Mouse (Mus musculus) mesoderm, embryonic 11.5 days (tissue): ENCODE measurements around the gene Sorcs3.

Experiments
- DNase-seq: peaks from one replicate; pipeline ENCODE4 v3.0.0-alpha.2; 2012; ENCODE audit warnings: low read depth, low spot score

Sorcs3 gene

DNA sequence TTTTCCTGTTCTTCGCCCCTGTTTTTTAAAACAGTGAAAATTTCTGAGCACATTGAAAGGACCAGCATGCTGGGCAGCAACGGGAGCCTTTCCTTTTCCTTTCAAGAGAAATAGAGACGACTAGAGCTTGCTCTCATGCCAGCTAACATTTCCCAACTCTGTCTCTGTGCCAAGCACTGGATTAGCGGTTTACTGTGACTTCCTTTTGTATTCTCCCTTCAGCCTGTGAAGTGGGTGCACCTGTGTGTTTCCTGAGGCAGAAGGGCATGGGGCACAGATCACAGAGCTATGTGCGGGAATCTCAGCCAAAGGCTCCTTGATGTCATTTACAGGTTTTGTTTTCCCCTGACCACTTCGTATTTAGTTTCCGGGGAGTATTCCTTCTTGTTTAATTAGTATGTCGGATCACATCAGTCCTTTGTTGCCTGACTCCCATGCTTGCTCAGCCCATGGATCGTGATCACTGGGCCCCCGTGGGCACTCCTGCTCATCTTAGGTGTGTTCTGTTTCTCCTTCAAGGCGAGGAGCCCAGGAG is 172.2 kb downstream of the Sorcs3 start:
- no peak for DNase-seq

DNA sequence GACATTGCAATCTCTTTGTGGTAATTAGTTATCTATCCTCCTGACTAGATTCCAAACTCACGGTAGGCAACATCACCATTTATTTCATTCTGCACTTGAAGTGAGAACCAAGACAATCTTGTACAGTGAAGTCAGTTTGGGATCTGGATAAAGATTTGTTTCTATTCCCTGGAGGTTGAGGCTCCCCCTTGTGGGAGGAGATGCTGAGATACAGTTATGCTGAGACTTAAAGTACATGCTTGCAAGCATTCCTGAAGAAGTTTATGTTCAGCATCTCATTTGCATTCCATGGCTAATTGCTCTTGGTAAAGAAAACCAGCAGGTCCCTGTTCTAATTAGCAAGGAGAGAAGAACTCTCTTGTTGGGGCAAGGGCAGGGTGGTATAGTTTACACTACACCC is 185.7 kb downstream of the Sorcs3 start:
- peak; percentile 4 for DNase-seq

DNA sequence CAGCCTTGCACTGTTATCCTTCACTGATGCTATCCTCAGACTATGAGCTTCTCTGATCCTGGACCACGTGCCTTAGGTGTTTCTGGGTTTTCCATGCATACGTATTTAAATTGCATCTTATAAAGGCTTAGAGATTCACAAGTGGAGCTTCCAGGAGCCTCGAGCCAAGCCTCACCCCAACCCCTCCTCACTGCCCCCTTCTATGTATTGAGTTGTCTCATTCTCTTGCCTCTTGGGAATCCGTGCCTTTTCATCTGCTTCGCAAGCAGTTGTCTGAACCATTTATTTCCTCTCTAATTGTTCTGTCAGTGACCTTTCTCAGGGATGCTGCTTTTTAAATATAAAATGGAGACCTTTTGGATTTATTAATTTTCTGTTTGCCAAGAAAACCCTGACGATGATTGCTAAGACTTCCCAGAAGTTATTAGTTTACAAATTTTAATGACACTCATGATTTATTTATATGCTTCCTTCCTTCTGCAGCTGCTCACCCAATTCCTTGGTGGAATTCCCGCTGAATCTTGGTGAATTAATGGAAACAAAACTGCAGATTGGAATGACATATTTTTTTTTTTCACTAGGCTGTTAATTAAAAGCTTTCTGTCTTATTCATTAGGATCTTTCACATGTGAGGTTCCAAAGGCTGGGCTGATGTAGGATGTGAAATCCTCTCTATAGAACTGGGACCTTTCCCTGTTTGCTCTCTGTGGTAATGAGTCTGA is 199.1 kb downstream of the Sorcs3 start:
- DNase-seq, result no peak

DNA sequence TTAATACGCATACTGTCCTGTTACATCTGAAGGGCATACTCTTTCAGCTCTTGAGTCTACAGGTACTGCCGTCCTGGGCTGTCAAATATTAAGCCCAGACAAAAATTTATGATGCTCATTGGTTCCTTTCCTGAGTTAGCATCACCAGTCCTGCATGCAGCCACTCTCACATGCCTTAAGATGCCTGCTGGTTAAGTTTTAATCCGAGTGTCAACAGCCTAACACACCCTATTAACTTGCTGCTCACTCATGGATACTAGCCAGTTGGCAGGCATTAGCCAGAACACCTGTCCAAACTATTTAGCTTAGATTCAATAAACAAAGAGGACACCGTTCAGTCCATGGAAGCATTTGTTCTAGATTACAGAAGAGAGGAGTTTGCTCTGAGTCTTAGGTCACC is 202.4 kb downstream of the Sorcs3 start:
- DNase-seq, result no peak

DNA sequence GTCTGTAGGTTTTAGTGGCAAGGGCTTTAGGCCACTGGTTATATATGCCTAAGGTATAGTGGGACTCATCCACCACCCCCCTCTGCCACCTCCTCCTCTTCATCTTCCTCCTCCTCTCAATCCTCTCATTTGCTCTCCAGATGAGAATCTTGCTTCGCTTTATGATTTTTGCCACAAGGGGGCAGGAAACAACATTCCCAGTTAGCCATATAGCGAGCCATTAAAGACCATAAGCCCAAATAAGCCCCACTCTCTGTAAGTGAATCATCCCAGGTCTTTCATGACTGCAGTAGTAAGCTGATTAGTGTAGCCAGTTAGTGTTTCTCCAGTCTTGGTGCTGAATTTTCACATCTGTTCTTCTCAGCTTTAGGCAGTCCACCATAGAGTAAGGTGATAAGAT is 205.5 kb downstream of the Sorcs3 start:
- no peak for DNase-seq

DNA sequence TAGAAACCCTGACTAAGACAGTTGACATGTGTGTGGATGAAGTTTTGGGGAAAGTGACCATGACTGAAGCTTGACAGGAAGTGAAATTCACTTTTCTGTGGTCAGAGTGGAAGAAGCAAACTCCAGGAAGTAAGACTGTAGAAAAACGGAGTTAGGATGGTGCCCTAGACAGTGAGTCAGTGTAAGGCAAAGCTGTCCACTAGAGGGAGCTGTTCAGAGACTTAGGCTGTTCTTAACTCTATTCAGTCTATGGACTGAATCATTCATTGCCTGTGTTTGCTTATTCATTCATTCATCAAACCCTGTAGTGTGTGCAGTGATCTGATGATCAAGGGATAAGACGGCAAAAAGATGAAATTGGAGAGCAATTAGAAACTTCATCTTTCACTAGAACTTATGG is 208.0 kb downstream of the Sorcs3 start:
- peak; percentile 52 for DNase-seq

DNA sequence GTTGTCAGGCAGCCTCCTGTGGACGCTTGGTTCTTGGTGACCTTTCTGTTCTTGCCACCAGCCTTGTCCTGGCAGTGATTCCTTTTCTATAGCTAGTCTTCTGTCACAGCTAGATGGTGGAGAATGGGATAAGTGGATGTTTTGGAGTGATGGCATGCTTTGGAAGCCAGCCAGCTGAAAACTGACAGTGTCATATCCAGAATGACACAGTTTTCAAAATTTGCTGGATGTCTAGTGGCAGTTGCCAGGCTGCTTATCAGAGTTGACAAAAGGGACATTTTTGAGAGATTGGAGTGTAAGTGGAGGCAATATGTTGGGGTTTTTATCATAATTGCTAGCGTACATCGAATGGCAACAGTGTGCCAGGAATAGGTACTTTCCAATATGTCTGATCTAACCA is 212.5 kb downstream of the Sorcs3 start:
- no peak for DNase-seq

DNA sequence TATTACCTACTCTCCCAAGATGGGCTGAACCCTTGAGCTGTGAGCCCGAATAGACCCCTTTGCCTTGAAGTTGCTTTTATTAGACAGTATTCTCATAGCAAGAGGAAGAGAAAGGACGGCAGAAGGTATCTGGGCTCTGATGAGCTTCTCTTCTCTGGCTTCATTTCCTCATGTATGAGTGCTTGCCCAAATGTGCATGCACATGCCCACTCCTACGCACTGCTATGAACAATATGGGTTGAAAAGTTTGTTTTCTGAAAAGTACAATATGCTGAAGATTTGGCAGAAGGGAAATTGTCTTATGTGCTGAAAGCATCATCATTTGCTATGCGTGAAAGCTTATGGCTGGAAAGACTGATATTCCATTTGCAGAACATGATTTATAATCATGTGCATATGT is 223.4 kb downstream of the Sorcs3 start:
- DNase-seq, result no peak

DNA sequence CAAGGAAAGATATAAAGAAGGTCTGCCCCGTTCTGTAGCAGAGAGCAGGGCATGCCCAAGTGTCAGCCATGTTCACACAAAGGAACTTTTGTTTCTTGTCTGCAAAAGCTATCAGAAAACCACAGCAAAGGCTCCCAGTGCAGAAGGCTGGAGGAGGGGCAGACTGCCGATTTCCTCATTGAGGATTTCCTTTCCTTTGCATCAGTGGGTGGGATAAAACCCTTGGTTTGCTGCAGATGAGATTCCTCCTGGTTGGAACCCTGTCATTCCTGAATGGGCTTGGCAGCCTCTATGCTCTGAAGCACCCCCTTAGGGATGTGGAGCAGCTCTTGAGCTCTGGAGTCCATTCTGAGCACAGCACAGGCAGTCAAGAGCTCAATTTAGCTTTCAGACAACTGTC is 223.9 kb downstream of the Sorcs3 start:
- DNase-seq, result peak; percentile 20

DNA sequence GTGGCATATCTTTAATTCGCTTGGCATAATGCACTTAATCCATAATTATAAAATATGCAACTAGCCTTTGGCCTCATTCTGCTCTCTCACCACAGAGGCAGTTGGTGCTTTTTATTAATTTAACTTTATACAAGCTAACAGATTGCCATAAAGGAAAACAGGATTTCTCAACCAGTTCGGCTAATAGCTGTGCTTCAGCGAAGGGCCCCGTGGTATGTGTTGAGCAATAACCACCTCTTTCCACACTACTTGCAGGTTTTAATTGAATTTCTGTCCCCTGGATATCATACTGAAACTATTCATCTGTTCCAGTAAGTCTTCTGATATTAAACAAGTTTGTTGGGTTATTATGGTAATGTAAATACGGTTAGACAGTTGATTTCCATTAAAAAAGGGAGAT is 224.5 kb downstream of the Sorcs3 start:
- no peak for DNase-seq

DNA sequence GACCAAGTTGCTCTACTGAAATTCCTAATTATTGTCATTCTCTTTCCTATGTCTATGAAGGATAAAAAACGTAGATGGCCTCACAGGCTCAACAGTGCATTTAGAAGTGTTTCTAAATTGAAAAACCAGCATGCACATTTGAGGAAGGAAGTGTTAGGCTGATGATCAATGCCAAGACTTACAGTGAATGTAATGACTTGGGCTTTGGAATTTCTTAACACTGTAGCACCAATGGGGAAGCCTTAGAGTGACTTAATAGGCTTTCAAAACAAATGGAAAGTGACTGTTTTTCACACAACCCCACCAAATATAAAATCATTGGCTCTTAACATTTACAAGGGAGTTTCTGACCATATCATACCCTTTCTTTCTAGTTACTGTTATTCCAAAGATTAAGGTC is 232.6 kb downstream of the Sorcs3 start:
- DNase-seq, result no peak

DNA sequence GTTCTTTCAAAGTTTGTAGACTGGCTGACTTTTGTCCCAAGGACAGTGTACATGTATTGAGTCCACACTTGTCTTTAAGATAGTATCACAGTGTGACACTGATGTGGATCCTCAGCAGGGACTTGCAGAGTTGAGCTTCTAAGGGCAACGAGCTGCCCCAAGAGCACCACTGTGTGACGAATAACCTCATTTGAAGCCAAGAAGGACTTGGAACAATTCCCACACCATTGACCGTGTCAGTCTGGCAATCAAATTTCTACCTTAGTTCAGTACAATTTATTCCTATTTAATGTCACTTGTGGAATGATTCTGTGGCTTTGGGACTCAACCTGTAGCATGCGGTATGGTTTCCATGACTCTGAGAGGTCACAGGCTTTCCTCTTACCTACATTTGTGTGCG is 255.3 kb downstream of the Sorcs3 start:
- no peak for DNase-seq

DNA sequence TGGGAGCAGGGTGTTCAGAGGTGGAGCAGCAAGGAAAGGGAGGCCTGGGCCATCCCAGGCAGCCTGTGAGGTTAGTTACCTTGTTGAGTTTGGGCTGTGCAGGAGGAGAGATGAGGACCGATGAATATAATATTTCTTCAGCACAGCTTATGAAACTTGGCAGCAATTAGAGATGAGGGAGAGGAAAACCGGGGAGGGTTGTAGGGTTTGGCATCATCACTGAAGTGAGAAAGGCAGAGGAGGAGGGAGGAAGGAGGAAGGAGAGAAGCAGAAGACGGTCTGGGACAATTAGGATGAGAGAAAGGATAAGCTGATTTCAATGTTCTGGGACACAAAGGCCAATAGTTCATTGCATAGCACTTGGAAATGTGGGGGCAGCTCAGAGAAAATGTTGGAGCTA is 256.6 kb downstream of the Sorcs3 start:
- no peak for DNase-seq

DNA sequence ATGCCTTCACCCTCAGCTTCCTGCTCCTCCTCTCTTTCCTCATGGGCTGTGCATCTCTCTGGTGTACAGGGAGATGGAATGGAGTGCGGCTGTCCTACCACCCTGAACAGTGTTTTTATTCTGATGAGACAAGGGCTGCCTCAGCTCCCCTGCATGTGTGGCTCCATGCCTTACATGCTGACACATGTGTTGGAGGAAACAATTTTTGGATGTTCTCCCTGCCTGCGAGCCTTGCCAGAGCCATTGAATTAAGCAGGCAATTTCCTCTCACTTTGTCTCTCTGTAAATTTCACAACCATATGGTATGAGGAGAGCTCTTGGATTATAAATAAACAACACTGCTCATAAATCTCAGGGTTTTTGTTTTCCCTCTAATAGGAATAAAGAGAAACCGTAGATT is 257.7 kb downstream of the Sorcs3 start:
- DNase-seq, result no peak

DNA sequence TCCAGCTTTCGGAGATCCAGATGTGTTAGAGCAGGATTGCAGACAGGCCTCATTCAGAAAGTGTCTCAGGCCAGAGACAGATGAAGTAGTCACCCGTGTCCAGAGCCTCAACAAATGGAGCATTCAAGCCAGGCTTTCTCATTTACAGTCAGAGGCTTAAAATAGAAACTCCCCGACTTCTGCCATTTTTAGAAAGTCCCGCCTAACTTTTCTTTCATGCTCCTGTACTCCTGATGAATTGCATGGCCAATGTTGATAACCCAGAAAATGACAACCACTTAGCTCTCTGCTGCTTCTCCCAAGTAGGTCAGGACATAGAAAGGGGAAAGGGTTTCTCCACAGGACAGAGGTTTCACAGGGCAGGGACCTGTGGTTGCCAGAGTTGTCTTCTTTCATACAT is 261.6 kb downstream of the Sorcs3 start:
- DNase-seq, result no peak

DNA sequence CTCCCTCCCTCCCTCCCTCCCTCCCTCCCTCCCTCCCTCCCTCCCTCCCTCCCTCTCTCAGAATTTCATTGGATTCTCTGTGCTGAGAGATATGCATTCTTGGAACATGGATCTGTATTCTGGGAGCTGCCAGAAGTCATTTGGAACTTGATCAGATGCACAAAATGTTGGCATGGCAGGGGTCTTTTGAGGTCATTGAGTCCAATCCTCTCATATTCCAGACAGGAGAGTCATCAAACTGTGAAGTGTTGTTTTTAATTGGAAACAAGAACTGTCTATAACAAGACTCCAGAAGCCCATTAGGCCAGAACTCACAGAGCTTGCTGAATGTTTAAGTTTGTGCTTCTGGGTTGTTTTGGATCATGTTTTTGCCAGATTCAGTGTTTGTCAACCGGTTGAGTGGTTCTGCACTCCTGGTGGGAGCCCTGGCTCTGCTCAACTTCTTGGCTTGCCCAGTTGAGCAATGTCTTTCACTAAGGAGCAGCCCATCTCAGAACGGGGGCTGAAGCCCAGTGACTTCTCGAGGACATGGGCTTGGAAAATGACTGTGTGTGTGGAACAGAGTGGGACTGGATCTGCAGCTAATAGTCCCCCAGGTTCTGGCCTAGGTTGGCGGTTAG is 264.1 kb downstream of the Sorcs3 start:
- DNase-seq, result no peak

DNA sequence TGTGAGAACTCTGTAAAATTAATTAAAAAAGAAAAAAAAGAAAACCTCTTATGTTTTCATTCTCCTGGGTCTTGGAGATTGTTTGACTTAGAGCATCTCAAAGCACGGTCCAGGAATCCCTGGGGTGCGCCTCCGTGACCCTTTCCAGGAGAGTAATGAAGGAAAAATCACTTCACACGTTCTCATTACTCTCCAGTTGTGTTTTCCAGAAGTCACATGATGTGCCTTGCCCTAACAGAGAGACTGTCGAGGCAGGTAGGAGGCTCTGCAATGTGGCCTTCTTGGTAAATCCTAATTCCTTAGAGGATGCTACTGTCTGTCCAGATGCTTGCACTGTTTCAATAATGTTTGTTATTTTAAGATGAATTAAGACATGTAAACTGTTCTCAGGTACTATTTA is 266.1 kb downstream of the Sorcs3 start:
- peak; percentile 22 for DNase-seq

DNA sequence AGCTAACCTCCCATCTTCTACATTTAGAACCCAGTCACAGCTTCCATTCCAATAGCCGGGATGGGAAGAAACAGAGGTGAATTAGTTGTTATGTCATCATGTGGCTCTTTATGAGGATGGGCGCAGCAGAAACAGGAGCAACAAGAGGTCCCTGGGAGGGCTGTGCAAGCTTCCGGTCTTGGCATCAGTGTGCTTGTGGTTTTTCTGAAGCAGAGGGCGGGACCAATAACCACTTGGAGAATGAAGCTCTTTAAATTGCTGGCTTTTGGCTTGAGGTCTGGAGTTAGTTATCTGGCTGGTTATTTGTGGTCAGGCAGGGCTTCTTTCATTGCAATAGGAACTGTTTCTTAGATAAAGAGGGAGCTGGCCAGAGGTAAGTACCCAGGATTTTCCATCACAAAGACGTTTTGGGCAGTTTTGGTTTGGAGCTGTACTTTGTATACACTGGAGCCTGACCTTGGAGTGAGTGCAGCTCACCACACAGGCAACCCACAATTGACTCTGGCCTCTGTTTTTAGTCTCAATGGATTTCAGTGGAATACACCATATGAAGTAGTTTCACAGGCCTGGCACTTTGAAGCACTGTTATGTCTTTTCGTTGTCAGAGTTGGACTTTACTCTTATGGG is 270.1 kb downstream of the Sorcs3 start:
- DNase-seq, result no peak

DNA sequence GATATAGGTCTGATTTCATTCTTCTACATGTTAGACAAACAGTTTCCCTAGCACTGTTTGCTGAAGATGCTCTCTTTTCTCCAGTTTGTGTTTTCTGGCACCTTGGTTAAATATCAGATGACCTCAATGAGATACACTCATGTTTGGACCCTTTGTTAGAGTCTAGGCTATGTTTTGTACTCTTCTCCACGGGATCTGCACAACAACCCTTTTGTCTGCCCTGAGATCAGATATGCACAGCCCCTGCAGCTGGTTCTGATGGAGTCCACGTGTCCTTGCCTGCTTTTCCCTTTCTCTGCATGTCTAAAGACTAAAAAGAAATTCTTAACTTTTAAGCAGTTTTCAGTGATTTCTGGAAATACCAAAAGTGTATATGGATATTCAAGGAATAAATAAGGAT is 273.0 kb downstream of the Sorcs3 start:
- no peak for DNase-seq

DNA sequence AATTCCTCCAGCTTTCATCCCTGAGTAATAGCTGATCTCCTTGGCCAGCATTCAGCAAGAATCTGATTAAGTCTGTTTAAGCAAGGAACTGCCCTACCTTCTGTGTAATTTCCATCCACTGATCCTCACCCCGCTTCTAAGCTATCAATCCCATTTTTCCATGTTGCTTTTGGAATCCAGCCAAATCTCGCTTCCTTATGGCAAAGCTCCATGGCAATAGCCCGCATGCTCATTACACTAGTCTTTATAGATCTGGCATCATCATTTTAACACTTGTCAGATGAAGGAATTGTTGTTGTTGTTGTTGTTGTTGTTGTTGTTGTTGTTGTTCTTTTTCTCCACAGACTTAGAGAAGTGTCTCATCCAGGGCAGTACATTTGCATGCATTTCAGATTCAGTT is 277.1 kb downstream of the Sorcs3 start:
- DNase-seq, result no peak

DNA sequence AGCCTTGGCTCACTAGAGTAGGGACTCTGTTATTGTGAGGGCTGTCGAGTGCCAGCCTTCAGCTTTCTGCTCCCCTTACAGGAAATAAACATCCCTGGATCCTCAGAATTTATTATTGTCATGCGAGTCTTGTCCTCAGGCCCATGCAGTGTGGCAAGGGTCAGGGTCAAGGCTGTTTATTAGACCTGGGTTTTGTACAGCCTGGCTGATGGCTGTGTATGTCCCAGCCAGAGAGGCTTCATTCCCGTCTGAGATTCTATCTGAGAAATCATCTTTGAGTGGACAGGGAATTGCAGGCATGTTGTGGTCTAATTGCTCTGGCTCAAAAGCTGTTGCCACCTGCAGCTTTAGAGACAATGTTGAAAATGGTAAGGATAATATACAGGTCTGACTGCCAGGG is 285.3 kb downstream of the Sorcs3 start:
- DNase-seq, result no peak

DNA sequence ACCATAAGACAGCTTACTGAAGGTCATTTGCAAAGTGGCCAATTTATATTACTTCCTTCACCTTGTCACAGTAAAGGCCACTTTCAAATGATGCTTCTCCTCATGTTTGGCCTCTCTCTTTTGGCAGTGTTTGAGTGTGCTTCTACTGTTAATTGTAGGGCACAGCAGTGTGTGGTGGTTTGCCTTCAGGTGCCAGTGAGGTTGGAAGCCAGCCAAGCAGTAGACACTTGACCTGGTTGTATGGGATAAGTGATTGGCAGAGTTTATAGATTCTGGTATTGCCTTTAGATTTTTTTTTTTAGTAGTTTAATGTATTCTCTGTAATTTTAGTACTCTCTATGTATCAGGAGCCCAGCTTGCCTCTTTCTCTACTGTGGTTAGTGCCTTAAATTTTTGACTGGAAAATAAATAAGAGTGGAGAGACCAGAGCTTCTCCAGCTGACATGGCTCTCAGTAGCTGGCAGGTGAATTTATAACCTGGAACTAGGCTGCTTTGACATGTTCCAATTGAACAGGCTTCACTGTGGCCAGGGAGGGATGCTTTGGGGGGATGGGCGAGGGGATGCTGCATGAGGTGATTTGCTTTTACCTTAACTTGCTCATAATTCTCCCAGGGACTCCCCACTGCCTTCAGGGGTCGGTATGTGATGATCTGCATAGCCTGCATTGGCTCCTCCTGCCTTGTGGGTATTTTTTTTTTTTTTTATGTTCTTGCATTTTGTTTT is 298.2 kb downstream of the Sorcs3 start:
- no peak for DNase-seq
